Mouse (Mus musculus) hindbrain, postnatal 0 days (tissue): ENCODE measurements around the gene Nemf. TPM values are rescaled to one million over a fixed set of nuclear protein-coding genes. Genes with fewer than 3 reads are reported as not detected.

Experiments
- ATAC-seq: fragments of 200-750 bp; cut with Nextera tagmentation; 2 replicates; pipeline ENCODE4 v1.8.0; 2017; ENCODE audit warnings: mild to moderate bottlenecking, moderate TSS enrichment, moderate library complexity
- DNase-seq: peaks from one replicate; pipeline ENCODE4 v3.0.0-alpha.2; 2015; ENCODE audit warnings: low spot score
- H3K27ac ChIP-seq: fragments of 300-500 bp; sonication (generic); 2 replicates; pipeline ENCODE4 v1.5.1; 2014; ENCODE audit warnings: mild to moderate bottlenecking
- H3K27me3 ChIP-seq: fragments of 300-500 bp; sonication (generic); 2 replicates; pipeline ENCODE4 v1.6.1; 2014; ENCODE audit warnings: low read length, mixed read lengths; ENCODE audit not compliant: insufficient read depth
- H3K36me3 ChIP-seq: fragments of 300-500 bp; sonication (generic); 2 replicates; pipeline ENCODE4 v1.6.1; 2014; ENCODE audit warnings: low read length, mixed read lengths; ENCODE audit not compliant: insufficient read depth
- H3K4me1 ChIP-seq: fragments of 300-500 bp; sonication (generic); 2 replicates; pipeline ENCODE4 v1.6.1; 2014; ENCODE audit warnings: antibody characterized with exemption, low read length, mixed read lengths; ENCODE audit not compliant: insufficient read depth
- H3K4me2 ChIP-seq: fragments of 300-500 bp; sonication (generic); 2 replicates; pipeline ENCODE4 v1.6.1; 2014; ENCODE audit warnings: low read depth, mild to moderate bottlenecking, low read length, moderate library complexity, mixed read lengths
- H3K4me3 ChIP-seq: fragments of 300-500 bp; sonication (generic); 2 replicates; pipeline ENCODE4 v1.5.1; 2014; ENCODE audit warnings: low read length
- H3K9ac ChIP-seq: fragments of 300-500 bp; sonication (generic); replicated peaks from 2 replicates; pipeline ENCODE4 v1.6.1; 2014; ENCODE audit warnings: mild to moderate bottlenecking, low read length, moderate library complexity, mixed read lengths
- H3K9me3 ChIP-seq: fragments of 300-500 bp; sonication (generic); 2 replicates; pipeline ENCODE4 v1.6.1; 2016; ENCODE audit warnings: low read length, mixed read lengths
- CTCF ChIP-seq: IDR thresholded peaks from 2 replicates; pipeline ENCODE4 v1.5.1; 2016; ENCODE audit warnings: antibody characterized with exemption, control low read depth, low read depth
- WGBS: fragments of 180-500 bp; shearing (Covaris S2); extraction: QIAGEN DNeasy Blood & Tissue Kit; methylation state at CpG from one replicate; pipeline ENCODE4 v1.1.7; 2014; 5-methylcytosine and 5-hydroxymethylcytosine counted together
- polyA plus RNA-seq: library from polyadenylated mRNA; unstranded; fragments of >200 nt; fragmentation: Nextera tagmentation; extraction: Ambion mirVana; gene quantifications from 2 replicates; pipeline ENCODE4 v1.2.1, GENCODE M21; 2015
- total RNA-seq: library from RNA; depleted of rRNA; stranded (reverse); fragments of >200 nt; gene quantifications from 2 replicates; pipeline ENCODE4 v1.2.3, GENCODE M21; 2014

Gene Nemf
- total and polyA plus RNA-seq, 2 experiments from 2014 or later: 24.9 to 69.7 TPM

DNA sequence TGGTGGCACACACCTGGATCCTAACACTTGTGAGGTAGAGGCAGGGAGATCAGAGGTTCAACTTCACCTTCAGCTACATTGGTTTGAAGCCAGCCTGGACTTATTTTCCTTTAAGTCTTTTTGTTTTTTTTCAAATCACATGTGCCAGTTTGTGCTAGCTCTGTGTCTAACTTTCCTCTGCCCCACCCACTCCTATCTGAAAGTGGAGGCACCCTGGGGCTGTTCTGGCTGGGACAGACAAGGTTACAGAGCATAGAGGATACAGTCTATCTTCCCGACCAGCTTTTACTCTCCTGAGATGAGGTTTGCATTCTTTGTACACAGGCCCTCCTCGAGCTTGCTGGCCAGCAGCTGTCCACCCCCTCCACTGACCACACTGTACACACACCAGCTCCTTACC, 63.1 kb downstream of the Nemf start:
- no peak overlapping the region for H3K4me2 ChIP-seq
- no peaks in the 10 kb centered on the region for H3K9me3 ChIP-seq
- ATAC-seq: no peak
- WGBS: 52% methylated on average over 2 of the region's 2 CpGs
- H3K27me3 ChIP-seq: no peaks in the 10 kb centered on the region
- no peak for DNase-seq
- H3K4me3 ChIP-seq: no peak overlapping the region
- H3K9ac ChIP-seq: no peak overlapping the region
- peaks cover 9% of the 10 kb centered on the region for H3K4me1 ChIP-seq
- H3K36me3 ChIP-seq: no peaks in the 10 kb centered on the region
- no peak overlapping the region for H3K27ac ChIP-seq
- no peak for TF ChIP-seq CTCF

DNA sequence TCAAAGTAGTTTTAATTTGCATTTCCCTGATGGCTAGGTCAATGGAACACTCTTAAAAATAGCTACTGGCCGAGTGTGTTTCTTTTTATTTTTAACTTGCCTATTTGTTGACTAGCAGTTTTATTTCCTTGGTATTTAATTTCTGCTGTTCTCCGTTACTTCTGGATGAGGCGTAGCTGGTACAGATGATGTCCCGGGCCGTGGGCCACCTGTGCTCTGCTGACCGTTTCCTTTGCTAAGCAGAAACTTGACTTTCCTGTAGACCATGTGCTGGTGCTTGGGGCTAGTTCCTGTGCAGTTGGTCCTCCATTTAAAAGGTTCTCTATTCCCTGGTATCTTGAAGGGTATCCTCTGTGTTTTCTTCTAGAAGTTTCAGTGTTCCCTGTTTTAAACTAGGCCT, 64.6 kb downstream of the Nemf start:
- Histone ChIP-seq H3K27ac (no peak overlapping the region), H3K9ac (no peak overlapping the region), H3K4me2 (no peak overlapping the region), H3K4me3 (no peak overlapping the region), H3K36me3 (no peaks in the 10 kb centered on the region), H3K27me3 (no peaks in the 10 kb centered on the region), H3K9me3 (no peaks in the 10 kb centered on the region), H3K4me1 (peaks cover 3% of the 10 kb centered on the region)
- TF ChIP-seq CTCF: no peak
- WGBS: 92% methylated on average over 6 of the region's 6 CpGs
- DNase-seq (no peak), ATAC-seq (no peak)

GRCm38 (mm10) chr12:69288699-69289098, 68.3 kb downstream of the Nemf start:
- ATAC-seq (no peak), DNase-seq (no peak)
- Histone ChIP-seq H3K4me3 (no peak overlapping the region), H3K4me1 (no peaks in the 10 kb centered on the region), H3K27me3 (no peaks in the 10 kb centered on the region), H3K9me3 (no peaks in the 10 kb centered on the region), H3K36me3 (no peaks in the 10 kb centered on the region), H3K9ac (no peak overlapping the region), H3K4me2 (no peak overlapping the region), H3K27ac (no peak overlapping the region)
- WGBS: 76% methylated on average over 9 of the region's 9 CpGs
- no peak for TF ChIP-seq CTCF

DNA sequence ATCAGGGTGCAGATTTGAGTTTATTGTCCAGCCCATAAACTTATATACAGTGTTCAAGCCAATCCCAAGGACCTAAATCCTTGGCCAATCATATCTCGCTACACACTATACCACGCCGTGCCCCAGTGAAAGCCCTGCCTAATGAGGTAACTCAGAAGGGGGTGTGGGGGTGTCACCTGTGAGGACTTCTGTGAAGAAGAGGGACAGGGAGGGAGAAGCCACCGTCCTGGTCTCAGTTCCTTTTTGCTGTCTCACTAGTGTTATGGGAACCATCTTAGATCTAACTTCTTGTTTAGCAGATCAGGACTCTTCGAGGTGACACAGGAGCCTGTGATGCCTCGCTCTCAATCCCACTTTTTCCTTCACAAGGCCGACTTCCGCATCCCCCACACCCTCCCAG, 69.4 kb downstream of the Nemf start:
- no peak for TF ChIP-seq CTCF
- no peak overlapping the region for H3K27ac ChIP-seq
- H3K27me3 ChIP-seq: no peaks in the 10 kb centered on the region
- DNase-seq: no peak
- H3K4me1 ChIP-seq: no peaks in the 10 kb centered on the region
- H3K4me3 ChIP-seq: no peak overlapping the region
- no peaks in the 10 kb centered on the region for H3K9me3 ChIP-seq
- no peak overlapping the region for H3K4me2 ChIP-seq
- H3K36me3 ChIP-seq: no peaks in the 10 kb centered on the region
- no peak overlapping the region for H3K9ac ChIP-seq
- ATAC-seq: no peak
- WGBS: 92% methylated on average over 8 of the region's 8 CpGs

DNA sequence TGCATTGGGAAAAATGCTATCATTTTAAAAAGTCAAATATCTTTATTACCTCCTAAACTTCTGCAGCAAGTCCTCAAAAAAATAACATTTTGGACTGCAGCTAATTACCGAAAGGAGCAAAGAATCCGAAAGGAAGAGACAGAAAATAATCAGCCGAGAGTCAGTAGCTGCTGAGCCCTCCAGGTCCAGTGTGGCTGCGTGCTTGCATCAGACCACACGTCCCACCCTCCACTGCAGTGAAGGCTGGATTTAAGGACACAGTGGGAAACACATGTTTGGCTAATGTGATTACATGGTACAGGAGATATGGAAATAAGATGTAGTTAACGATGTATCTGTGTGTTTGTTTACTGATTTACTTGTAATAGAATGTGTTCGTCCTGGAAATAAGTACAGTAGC, 73.8 kb downstream of the Nemf start:
- H3K9ac ChIP-seq: no peak overlapping the region
- H3K27me3 ChIP-seq: no peaks in the 10 kb centered on the region
- no peak overlapping the region for H3K27ac ChIP-seq
- TF ChIP-seq CTCF: no peak
- WGBS: 83% methylated on average over 7 of the region's 7 CpGs
- H3K4me2 ChIP-seq: no peak overlapping the region
- no peaks in the 10 kb centered on the region for H3K4me1 ChIP-seq
- H3K9me3 ChIP-seq: no peaks in the 10 kb centered on the region
- DNase-seq (no peak), ATAC-seq (no peak)
- no peak overlapping the region for H3K4me3 ChIP-seq
- H3K36me3 ChIP-seq: no peaks in the 10 kb centered on the region

DNA sequence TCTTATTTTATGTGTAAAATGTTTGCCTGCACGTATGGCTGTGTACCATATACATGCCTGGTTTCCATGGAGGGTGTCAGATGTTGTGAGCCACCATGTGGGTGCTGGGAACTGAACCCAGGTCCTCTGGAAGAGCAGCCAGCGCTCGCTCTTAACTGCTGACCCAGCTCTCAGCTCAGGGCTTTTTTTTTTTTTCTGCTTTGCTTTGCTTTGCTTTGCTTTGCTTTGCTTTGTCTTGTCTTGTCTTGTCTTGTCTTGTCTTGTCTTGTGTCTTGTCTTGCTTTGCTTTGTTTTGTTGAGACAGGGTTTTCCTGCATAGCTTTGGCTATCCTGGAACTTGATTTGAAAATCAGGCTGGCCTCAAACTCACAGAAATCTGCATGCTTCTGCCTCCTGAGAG, 76.0 kb downstream of the Nemf start:
- Histone ChIP-seq H3K36me3 (no peaks in the 10 kb centered on the region), H3K4me3 (no peak overlapping the region), H3K9ac (no peak overlapping the region), H3K9me3 (no peaks in the 10 kb centered on the region), H3K27me3 (no peaks in the 10 kb centered on the region), H3K27ac (no peak overlapping the region), H3K4me2 (no peak overlapping the region), H3K4me1 (no peaks in the 10 kb centered on the region)
- no peak for ATAC-seq
- TF ChIP-seq CTCF: no peak
- WGBS: 89% methylated on average over 3 of the region's 3 CpGs
- no peak for DNase-seq

GRCm38 (mm10) chr12:69279931-69280469, 77.0 kb downstream of the Nemf start:
- ATAC-seq (no peak), DNase-seq (no peak)
- Histone ChIP-seq H3K9me3 (no peaks in the 10 kb centered on the region), H3K4me3 (no peak overlapping the region), H3K4me2 (no peak overlapping the region), H3K36me3 (no peaks in the 10 kb centered on the region), H3K9ac (no peak overlapping the region), H3K4me1 (no peaks in the 10 kb centered on the region), H3K27ac (no peak overlapping the region), H3K27me3 (no peaks in the 10 kb centered on the region)
- no peak for TF ChIP-seq CTCF
- 58% methylated on average over 1 of the region's 1 CpGs for WGBS
